Comparison of ENCODE assay signal across 7 mouse cellular contexts in genomic region chr2:35214881-35215358, GRCm38 (mm10). TPM values are rescaled to one million over a fixed set of nuclear protein-coding genes. Genes with fewer than 3 reads are reported as not detected.
DNase-seq lines count a peak whose midpoint lies in the region; ATAC-seq and TF ChIP-seq lines count a peak whose summit lies in the region.

No protein-coding gene starts in this region.

- H3K9ac ChIP-seq in intestine, postnatal 0 days (ENCODE audit: low read depth, low read length), result 0 out of 2 replicates have a peak overlapping the region, but pooled peaks have one; percentile 17
- H3K9ac ChIP-seq in midbrain, embryonic 13.5 days (replicated peaks), result no peak overlapping the region

- TF ChIP-seq POLR2A in small intestine, adult 2 months (IDR thresholded peaks at IDR 0.05; ENCODE audit: low read depth, low read length), result no peak

- H3K9me3 ChIP-seq in intestine, postnatal 0 days (ENCODE audit: control insufficient read depth), result no peaks in the 10 kb centered on the region
- no peaks in the 10 kb centered on the region for H3K9me3 ChIP-seq in limb, embryonic 10.5 days (replicated peaks)
- H3K9me3 ChIP-seq in midbrain, embryonic 13.5 days, result no peaks in the 10 kb centered on the region

- H3K4me2 ChIP-seq in intestine, postnatal 0 days (replicated peaks; ENCODE audit: low read depth), result peak overlapping the region; percentile 57
- peak overlapping the region; percentile 40 for H3K4me2 ChIP-seq in midbrain, embryonic 13.5 days (replicated peaks)

- H3K27me3 ChIP-seq in intestine, postnatal 0 days (replicated peaks; ENCODE audit: control insufficient read depth, insufficient read depth, low read length), result no peaks in the 10 kb centered on the region
- H3K27me3 ChIP-seq in limb, embryonic 10.5 days (ENCODE audit: low read depth, poor library complexity, severe bottlenecking), result peaks cover 43% of the 10 kb centered on the region
- no peaks in the 10 kb centered on the region for H3K27me3 ChIP-seq in midbrain, embryonic 13.5 days
- H3K27me3 ChIP-seq in small intestine, adult 2 months (ENCODE audit: control insufficient read depth, insufficient read depth, low read length), result no peaks in the 10 kb centered on the region

- no peaks in the 10 kb centered on the region for H3K4me1 ChIP-seq in intestine, postnatal 0 days (replicated peaks; ENCODE audit: control insufficient read depth, insufficient read depth, low read length)
- peaks cover 15% of the 10 kb centered on the region for H3K4me1 ChIP-seq in limb, embryonic 10.5 days
- H3K4me1 ChIP-seq in midbrain, embryonic 13.5 days (replicated peaks), result peaks cover 11% of the 10 kb centered on the region; the same call in 1 of the 2 replicates
- H3K4me1 ChIP-seq in small intestine, adult 2 months (ENCODE audit: control insufficient read depth, insufficient read depth, insufficient read length, low read length), result no peaks in the 10 kb centered on the region

- peak; percentile 98 for TF ChIP-seq CTCF in intestine, postnatal 0 days (IDR thresholded peaks at IDR 0.05; ENCODE audit: low read depth)
- peak; percentile 99 for TF ChIP-seq CTCF in small intestine, adult 2 months (IDR thresholded peaks at IDR 0.05; ENCODE audit: extremely low read depth, insufficient read length, insufficient replicate concordance, low read depth, low read length)

- ATAC-seq in granulocyte monocyte progenitor cell, adult 5-6 weeks (replicated peaks; ENCODE audit: poor library complexity, severe bottlenecking), result peak; percentile 84
- ATAC-seq in intestine, postnatal 0 days, result peak; percentile 34
- ATAC-seq in midbrain, embryonic 13.5 days, result peak; percentile 91

- H3K27ac ChIP-seq in intestine, postnatal 0 days (ENCODE audit: low read depth, low read length), result no peak overlapping the region
- peak overlapping the region; percentile 58 for H3K27ac ChIP-seq in limb, embryonic 10.5 days
- H3K27ac ChIP-seq in midbrain, embryonic 13.5 days, result peak overlapping the region; percentile 9; the same call in 1 of the 2 replicates
- H3K27ac ChIP-seq in small intestine, adult 2 months (ENCODE audit: insufficient read depth, low read depth, low read length), result no peak overlapping the region

- no peaks in the 10 kb centered on the region for H3K36me3 ChIP-seq in intestine, postnatal 0 days (ENCODE audit: control insufficient read depth, insufficient read depth)
- no peaks in the 10 kb centered on the region for H3K36me3 ChIP-seq in limb, embryonic 10.5 days
- H3K36me3 ChIP-seq in midbrain, embryonic 13.5 days, result no peaks in the 10 kb centered on the region
- no peaks in the 10 kb centered on the region for H3K36me3 ChIP-seq in small intestine, adult 2 months (ENCODE audit: control insufficient read depth, insufficient read depth, low read length)

- WGBS in intestine, postnatal 0 days, result 7% methylated on average over 12 of the region's 12 CpGs
- 7% methylated on average over 12 of the region's 12 CpGs for WGBS in limb, embryonic 10.5 days
- 2% methylated on average over 12 of the region's 12 CpGs for WGBS in midbrain, embryonic 13.5 days
- 4% methylated on average over 12 of the region's 12 CpGs for WGBS in small intestine, adult 2 months

- 0 out of 2 replicates have a peak overlapping the region, but pooled peaks have one; percentile 6 for H3K4me3 ChIP-seq in intestine, postnatal 0 days (ENCODE audit: low read depth, low read length)
- H3K4me3 ChIP-seq in limb, embryonic 10.5 days, result no peak overlapping the region
- H3K4me3 ChIP-seq in midbrain, embryonic 13.5 days (replicated peaks), result no peak overlapping the region
- peak overlapping the region; percentile 20 for H3K4me3 ChIP-seq in small intestine, adult 2 months (ENCODE audit: low read depth, low read length)

- peak; percentile 71 for DNase-seq in adrenal gland, adult 8-10 months
- DNase-seq in embryo, embryonic 9.5 days (ENCODE audit: extremely low spot score), result peak; percentile 89
- peak; percentile 93 for DNase-seq in limb, embryonic 10.5 days (ENCODE audit: low spot score)

RNA-seq across cellular contexts. Expression of gene Rab14, which starts 14.0 kb away (rescaled TPM):
- total RNA-seq in adrenal gland, adult 8-10 months (2022), result 100 to 1,000 TPM; 212 to 225 (median 218) TPM
- 102 and 118 TPM in 2 replicates for total RNA-seq in granulocyte monocyte progenitor cell, adult 5-6 weeks (2014; fragmentation: Nextera tagmentation)
- 102 and 136 TPM in 2 replicates for total RNA-seq in granulocyte monocyte progenitor cell, adult 5-6 weeks (2017)
- polyA plus RNA-seq in intestine, postnatal 0 days (2015; fragmentation: Nextera tagmentation; extraction: Ambion mirVana), result 364 and 399 TPM in 2 replicates
- polyA plus RNA-seq in limb, embryonic 10.5 days (2016; fragmentation: Nextera tagmentation; extraction: Ambion mirVana), result 206 and 229 TPM in 2 replicates
- polyA plus RNA-seq in midbrain, embryonic 13.5 days (2015; fragmentation: Nextera tagmentation; extraction: Ambion mirVana), result 419 and 463 TPM in 2 replicates
- polyA plus RNA-seq in small intestine, adult 2 months (2012; rRNA removed), result 28.2 and 239 TPM in 2 replicates

RNA-seq across cellular contexts. Expression of gene Gsn, which starts 41.3 kb away (rescaled TPM):
- 100 to 1,000 TPM; 331 to 556 (median 419) TPM for total RNA-seq in adrenal gland, adult 8-10 months (2022)
- 3.7 and 7.8 TPM in 2 replicates for total RNA-seq in granulocyte monocyte progenitor cell, adult 5-6 weeks (2014; fragmentation: Nextera tagmentation)
- 8.4 and 10.0 TPM in 2 replicates for total RNA-seq in granulocyte monocyte progenitor cell, adult 5-6 weeks (2017)
- polyA plus RNA-seq in intestine, postnatal 0 days (2015; fragmentation: Nextera tagmentation; extraction: Ambion mirVana), result 129 and 138 TPM in 2 replicates
- 9.5 and 19.7 TPM in 2 replicates for polyA plus RNA-seq in limb, embryonic 10.5 days (2016; fragmentation: Nextera tagmentation; extraction: Ambion mirVana)
- polyA plus RNA-seq in midbrain, embryonic 13.5 days (2015; fragmentation: Nextera tagmentation; extraction: Ambion mirVana), result 14.1 and 18.0 TPM in 2 replicates
- 198 and 205 TPM in 2 replicates for polyA plus RNA-seq in small intestine, adult 2 months (2012; rRNA removed)

Comparison
In these comparisons a context has a peak if more than half of its experiments do, and no peak if none do; other contexts are left out.
1. ATAC-seq: peak in every context shown above with its lines; median percentile 91 in midbrain, embryonic 13.5 days; 84 in granulocyte monocyte progenitor cell, adult 5-6 weeks; 34 in intestine, postnatal 0 days.
2. H3K27ac ChIP-seq: peak in limb, embryonic 10.5 days (single experiment) and midbrain, embryonic 13.5 days (single experiment); none in intestine, postnatal 0 days (single experiment) and small intestine, adult 2 months (single experiment).
3. H3K4me3 ChIP-seq: peak in intestine, postnatal 0 days (single experiment) and small intestine, adult 2 months (single experiment); none in limb, embryonic 10.5 days (single experiment) and midbrain, embryonic 13.5 days (single experiment).
4. Peak in every context shown above with its lines, with median percentiles within 50 percentile points of each other: DNase-seq.